Mouse (Mus musculus) left cerebral cortex, postnatal 10 days (tissue): ENCODE data around the gene Tstd1. TPM values are rescaled to one million over a fixed set of nuclear protein-coding genes. Genes with fewer than 3 reads are reported as not detected.

ENCODE experiments used
- DNase-seq, 2 experiments: peaks; one replicate each; pipeline ENCODE4 v3.0.0; 2021 to 2022; ENCODE audit warnings: low spot score in 2 of 2, mixed read lengths in 1 of 2; ENCODE audit errors: extremely low spot score in 1 of 2
- intact Hi-C: fragments of 180-260 bp; cut with DNase I; formaldehyde crosslinking; loops from one replicate; pipeline ENCODE4 v1.15.1; 2025
- total RNA-seq, 2 experiments: library from RNA; stranded (reverse); gene quantifications; 2 replicates each; pipeline ENCODE4 v1.2.3; 2021

Tstd1 gene
- total RNA-seq, result 1 to 10 TPM; 1.5 to 2.6 TPM

- no peak for DNase-seq
- intact Hi-C loops, result loop anchor here (5.0 to 10.0 kb wide), 2 partner anchors 56 to 694 kb away; no protein-coding TSS in a partner anchor
Measured at GRCm38 (mm10) chr1:171418660-171419059, at the start of gene Tstd1. Tstd1 (plus strand) TSS chr1:171418872.

GRCm38 (mm10) chr1:171369845-171370556, 48.7 kb upstream of the Tstd1 start, which contains the start of gene Nectin4:
Nectin4 (plus strand) TSS chr1:171370099.
- intact Hi-C loops, result loop anchor here (10.0 kb wide), 1 partner anchor 195 kb away; no protein-coding TSS in a partner anchor
- no peak for DNase-seq

GRCm38 (mm10) chr1:171372880-171373279, 45.8 kb upstream of the Tstd1 start:
- intact Hi-C loops, result no loop called here
- DNase-seq, result no peak

GRCm38 (mm10) chr1:171373946-171374345, 44.7 kb upstream of the Tstd1 start:
- DNase-seq, result no peak
- intact Hi-C loops, result no loop called here

- DNase-seq, result no peak
- intact Hi-C loops, result no loop called here
Measured at GRCm38 (mm10) chr1:171375646-171376097, 43.0 kb upstream of the Tstd1 start.

DNA sequence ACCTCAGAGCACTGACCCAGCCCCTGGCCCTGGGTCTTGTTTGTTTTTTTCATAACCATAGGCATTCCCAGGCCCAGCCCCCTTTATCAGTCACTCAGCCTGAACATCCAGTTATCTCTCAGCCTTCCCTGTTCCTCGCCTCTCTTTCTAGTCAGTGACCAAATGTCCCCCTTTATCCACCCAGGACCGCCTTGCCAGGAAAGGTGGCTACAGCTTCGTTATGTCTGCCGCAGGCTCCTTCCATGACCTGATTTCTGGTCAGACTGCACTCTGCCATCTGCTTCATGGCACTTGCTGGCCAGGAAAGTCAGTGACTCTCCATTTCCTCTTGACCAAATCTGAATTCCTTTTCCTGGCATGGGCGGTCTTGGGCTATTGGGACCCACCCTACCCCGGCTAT, 40.4 kb upstream of the Tstd1 start:
- no peak for DNase-seq
- intact Hi-C loops, result no loop called here

DNA sequence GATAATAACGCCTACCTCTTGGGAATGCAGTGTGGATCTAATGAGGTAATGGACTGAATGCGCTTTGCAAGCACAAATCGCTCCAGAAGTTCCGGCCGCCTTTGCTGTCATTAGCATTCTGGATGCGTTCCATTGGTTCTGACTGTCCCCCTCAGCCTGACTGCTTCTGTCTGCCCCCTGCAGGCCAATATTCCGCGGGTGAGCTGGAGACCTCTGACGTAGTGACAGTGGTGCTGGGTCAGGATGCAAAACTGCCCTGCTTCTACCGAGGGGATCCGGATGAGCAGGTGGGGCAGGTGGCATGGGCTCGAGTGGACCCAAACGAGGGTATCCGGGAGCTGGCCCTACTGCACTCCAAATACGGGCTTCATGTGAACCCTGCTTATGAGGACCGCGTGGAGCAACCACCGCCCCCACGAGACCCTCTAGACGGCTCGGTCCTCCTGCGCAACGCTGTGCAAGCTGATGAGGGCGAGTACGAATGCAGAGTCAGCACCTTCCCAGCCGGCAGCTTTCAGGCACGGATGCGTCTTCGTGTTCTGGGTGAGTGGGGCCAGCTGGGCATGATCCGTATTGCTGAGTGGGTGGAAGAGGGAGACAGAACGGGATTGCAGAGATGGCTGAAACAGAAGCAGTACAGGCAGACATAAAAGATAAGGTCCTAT, 38.6 kb upstream of the Tstd1 start:
- DNase-seq, result peak; percentile 78 to 89
- intact Hi-C loops, result no loop called here

GRCm38 (mm10) chr1:171382096-171382620, 36.5 kb upstream of the Tstd1 start:
- no peak for DNase-seq
- intact Hi-C loops, result no loop called here

DNA sequence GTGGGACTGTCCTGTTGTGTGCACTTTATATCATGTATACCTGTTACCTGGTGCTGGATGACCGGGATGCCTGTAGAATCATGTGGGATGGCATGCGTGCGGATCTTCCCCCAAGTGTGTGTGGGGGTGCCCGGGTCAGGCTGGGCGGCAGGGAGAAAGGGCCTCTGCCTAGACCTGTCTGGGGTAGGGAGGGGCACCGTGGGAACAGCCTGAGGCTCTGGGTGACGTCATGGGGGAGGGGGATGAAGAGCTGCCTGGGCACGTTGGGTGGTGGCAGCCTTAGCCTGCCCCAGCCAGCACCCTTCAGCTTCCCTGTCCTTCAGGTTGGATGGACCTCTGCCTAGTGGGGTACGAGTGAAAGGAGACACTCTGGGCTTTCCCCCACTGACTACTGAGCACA, 34.3 kb upstream of the Tstd1 start:
- intact Hi-C loops, result no loop called here
- DNase-seq, result no peak

DNA sequence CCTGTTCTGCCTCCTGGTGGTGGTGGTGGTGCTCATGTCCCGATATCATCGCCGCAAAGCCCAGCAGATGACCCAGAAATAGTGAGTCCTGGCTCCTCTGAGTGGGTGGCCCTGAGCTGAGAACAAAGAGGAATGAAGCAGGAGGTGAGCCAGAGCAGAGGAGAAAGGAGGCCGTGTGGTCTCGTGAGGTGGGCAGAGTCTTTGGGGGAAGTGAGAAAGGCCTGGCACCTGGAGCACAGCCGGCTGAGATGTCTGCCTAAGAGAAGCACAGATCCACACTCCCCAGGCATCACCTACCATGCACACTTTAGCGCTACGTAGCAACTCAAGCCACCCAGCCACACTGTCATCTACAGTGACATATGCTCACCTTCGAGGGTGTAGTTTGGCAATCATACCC, 33.5 kb upstream of the Tstd1 start:
- intact Hi-C loops, result no loop called here
- no peak for DNase-seq

GRCm38 (mm10) chr1:171387099-171387498, 31.6 kb upstream of the Tstd1 start:
- peak in 1 of 2 experiments; percentile 63 for DNase-seq
- intact Hi-C loops, result no loop called here

- intact Hi-C loops, result no loop called here
- DNase-seq, result peak; percentile 32 to 56
Measured at GRCm38 (mm10) chr1:171388376-171389102, 30.1 kb upstream of the Tstd1 start, which contains the start of gene Arhgap30. Arhgap30 (plus strand) TSS chr1:171388954.

DNA sequence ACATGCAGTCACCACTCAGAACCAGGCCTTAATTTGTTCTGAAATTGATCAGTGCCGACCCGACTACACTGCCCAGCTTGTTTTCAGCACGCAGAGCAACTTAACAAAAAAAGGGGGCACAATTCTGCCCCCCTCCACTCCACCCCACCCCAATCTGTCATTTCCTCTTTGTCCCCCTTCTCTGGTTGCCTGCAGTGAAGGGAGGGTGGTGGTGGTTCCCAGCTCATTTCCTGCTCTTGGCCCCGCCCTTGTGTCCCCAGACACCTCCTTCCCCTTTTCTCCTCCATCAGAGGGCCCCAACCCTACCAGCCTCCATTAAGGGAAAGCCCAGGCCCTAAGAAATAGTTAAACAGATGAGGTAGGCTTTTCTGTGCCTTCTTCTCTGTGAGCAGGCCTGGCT, 28.6 kb upstream of the Tstd1 start:
- DNase-seq, result no peak
- intact Hi-C loops, result no loop called here

GRCm38 (mm10) chr1:171401821-171402220, 16.9 kb upstream of the Tstd1 start:
- intact Hi-C loops, result no loop called here
- no peak for DNase-seq

- intact Hi-C loops, result no loop called here
- DNase-seq, result no peak
Measured at GRCm38 (mm10) chr1:171402991-171403390, 15.7 kb upstream of the Tstd1 start.

GRCm38 (mm10) chr1:171407263-171407662, 11.4 kb upstream of the Tstd1 start:
- no peak for DNase-seq
- intact Hi-C loops, result no loop called here

GRCm38 (mm10) chr1:171410231-171410630, 8.4 kb upstream of the Tstd1 start:
- intact Hi-C loops, result loop anchor here (5.0 to 10.0 kb wide), 2 partner anchors 48 to 65 kb away; partner anchors contain the start of gene Klhdc9

DNA sequence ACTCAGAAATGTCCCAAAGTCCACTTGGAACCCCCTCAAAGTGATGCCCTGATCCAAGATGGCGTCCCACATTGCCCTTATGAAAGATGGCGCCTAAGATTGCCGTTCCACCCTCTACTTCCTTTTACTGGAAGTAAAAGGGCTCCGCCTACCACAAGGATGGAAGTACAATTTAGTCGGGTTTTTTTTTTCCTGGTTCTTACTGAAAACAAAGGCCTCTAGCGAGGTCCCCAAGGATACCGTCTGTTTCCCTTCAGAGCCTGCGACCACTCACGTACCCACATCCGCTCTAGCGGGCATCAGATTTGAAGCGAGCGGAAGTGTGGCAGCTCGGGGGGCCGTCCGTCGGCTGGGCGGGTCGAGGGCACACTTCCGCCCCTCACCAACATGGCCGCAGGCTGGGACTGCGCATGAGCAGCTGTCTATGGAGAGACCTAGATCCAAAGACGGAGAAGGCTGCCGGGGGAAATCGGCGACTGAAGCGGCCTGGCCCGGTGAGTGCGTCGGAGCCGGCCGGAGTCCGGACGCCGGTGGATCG, 7.7 kb upstream of the Tstd1 start, which contains the start of gene Usf1:
Gene Usf1, plus strand, starts transcription at position 367 of the 538 bp plus-strand sequence.
- DNase-seq, result peak; percentile 93 to 97
- intact Hi-C loops, result loop anchor here (5.0 to 10.0 kb wide), 2 partner anchors 49 to 64 kb away; partner anchors contain the start of gene Klhdc9

More at GRCm38 (mm10) chr1:171410231-171410630, 8.4 kb upstream of the Tstd1 start:
- no peak for DNase-seq
